Mouse (Mus musculus): ENCODE data around the gene Syt15. TPM values are rescaled to one million over a fixed set of nuclear protein-coding genes. Genes with fewer than 3 reads are reported as not detected.

The Syt15 gene
- under 1 TPM; 0.71 to 0.96 TPM for total RNA-seq (2021)

DNA sequence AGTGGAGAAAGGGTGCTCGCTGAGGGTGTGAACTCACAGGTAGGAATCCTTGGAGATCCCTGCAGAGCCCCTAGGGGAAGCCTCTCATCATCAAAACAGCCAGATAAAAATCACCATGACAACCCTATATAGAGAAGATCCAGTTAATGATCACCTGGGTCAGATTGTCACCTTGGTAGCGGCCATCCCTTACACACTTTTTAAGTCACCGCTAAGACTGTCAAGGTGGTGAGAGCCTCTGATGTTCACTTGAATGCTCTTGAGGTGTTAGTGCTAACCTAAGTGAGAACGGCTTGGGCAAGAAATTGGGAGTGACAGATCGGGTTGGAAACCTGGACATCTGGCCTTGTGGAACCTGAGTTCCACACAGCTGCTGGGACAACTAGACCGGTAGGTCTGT lies at the start of gene Syt15:
TSS of gene Syt15 (plus strand) at position 301 of the 400 bp plus-strand sequence.
- DNase-seq (ENCODE audit: low spot score in 2 of 2), result no peak
- intact Hi-C loops (cut with DNase I), result no loop called here

DNA sequence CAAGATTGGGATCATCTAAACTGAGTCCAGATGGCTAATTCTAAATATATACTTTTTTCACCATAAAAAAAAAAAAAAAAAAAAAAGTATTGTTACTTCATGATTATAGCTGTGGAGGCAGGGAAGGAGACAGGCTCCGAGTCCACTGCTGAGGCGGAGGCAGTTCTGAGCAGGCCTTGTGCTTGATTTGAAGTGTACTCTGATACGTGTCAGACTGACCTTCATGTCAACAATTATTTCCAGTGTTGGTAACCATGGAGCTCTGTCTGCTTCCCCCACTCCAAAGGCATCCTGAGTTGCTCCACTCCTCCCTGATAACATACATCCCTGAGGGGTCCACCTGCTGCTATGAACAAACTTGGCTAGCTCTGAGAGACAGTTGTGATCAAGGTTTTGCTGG lies 48.3 kb upstream of the Syt15 start:
- no peak for DNase-seq (ENCODE audit: low spot score in 2 of 2)

DNA sequence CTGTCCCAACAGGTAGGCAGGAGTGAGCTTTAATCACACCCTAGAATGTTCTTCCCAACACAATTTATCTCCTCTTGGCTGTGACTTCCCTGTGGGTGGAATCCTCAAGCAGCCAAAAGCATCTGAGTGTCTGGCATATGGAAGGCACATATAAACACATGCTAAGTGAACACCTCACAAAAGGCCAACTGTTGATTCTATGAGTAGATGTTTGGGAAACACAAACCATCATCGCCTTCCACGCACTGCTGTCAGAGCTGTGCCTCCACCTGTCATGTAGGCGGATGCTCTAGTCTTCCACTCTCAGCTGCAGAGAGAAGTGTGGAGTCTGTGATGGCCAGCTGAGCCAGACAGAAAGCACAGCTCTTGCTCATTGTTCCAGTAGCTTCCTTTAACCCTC lies 40.0 kb upstream of the Syt15 start:
- peak; percentile 73 to 96 for DNase-seq (ENCODE audit: low spot score in 2 of 2)
- intact Hi-C loops (cut with DNase I), result no loop called here

More for the DNA sequence above, 48.3 kb upstream of the Syt15 start:
- intact Hi-C loops (cut with DNase I), result no loop called here

- DNase-seq (ENCODE audit: low spot score in 2 of 2), result no peak
- intact Hi-C loops (cut with DNase I), result no loop called here
These were observed 36.3 kb upstream of the Syt15 start for GRCm38 (mm10) chr14:34183101-34183500.

DNA sequence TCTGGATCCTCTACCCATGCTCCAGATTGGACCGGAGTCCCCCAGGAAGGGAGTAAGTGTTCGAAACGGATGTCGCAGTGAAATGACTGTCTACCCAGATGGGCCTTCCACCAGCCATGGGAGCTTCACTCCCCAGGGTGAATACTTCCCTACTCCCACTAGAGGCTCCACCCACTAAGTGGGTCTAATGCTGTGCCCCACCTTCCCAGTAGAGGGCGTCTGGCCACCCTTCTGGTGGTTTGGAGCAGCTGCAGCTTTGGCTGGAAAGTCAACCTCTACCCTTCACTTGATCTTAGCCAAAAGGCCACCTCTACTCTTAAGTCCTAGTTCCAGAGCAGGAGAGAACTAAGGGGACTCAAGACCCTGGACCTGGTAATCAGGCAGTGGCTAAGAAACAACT lies 30.8 kb upstream of the Syt15 start:
- peak in 1 of 2 experiments; percentile 13 for DNase-seq (ENCODE audit: low spot score in 2 of 2)
- intact Hi-C loops (cut with DNase I), result loop anchor here (2.0 kb wide), 1 partner anchor 46 kb away; no protein-coding TSS in a partner anchor

- DNase-seq (ENCODE audit: low spot score in 2 of 2), result no peak
- intact Hi-C loops (cut with DNase I), result no loop called here
These were observed 29.0 kb upstream of the Syt15 start for GRCm38 (mm10) chr14:34190361-34190760.

DNA sequence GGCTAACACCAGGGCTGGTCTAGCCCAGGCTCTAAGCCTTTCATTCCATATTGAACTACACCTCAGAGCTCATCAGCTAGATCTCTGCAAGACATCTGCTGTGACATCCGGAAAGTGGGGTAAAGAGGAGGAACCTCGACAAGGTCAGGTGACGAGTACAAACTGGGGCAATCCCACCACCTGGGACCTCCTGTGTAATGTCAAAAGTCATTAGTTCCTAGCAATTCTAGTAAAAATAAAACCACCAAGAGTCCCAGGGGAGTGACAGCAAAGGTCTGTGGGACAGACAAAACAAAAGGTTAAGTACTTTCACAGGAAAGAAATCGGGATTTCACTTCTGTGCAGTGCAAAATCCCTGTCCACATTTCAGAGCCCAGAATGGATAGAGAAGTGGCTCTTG lies 25.5 kb upstream of the Syt15 start:
- intact Hi-C loops (cut with DNase I), result no loop called here
- DNase-seq (ENCODE audit: low spot score in 2 of 2), result no peak

DNA sequence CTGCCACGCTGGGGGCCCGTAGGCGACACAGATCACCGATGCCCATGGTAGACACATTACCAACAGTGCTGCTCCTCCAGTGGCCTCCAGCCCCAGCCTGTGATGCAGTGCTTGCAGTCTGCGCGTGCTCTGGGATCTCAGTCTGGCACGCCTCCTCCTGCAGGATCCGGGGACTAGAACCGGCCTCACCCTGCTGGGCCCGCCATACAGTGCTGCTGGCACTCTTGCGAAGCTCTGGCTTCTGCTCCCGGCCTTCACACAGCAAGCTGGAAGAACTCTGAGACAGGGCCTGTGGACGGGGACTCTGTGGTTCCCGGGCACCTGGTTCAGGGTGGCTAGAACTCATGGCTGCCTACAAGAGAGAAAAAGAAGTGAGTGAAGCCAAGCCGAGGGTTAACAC lies 23.9 kb upstream of the Syt15 start:
- no peak for DNase-seq (ENCODE audit: low spot score in 2 of 2)
- intact Hi-C loops (cut with DNase I), result no loop called here

- no peak for DNase-seq (ENCODE audit: low spot score in 2 of 2)
- intact Hi-C loops (cut with DNase I), result no loop called here
These were observed 22.7 kb upstream of the Syt15 start for GRCm38 (mm10) chr14:34196706-34197105.

- no peak for DNase-seq (ENCODE audit: low spot score in 2 of 2)
- intact Hi-C loops (cut with DNase I), result no loop called here
These were observed 18.6 kb upstream of the Syt15 start for GRCm38 (mm10) chr14:34200738-34201230.

- DNase-seq (ENCODE audit: low spot score in 2 of 2), result peak in 1 of 2 experiments; percentile 11
These were observed 18.0 kb upstream of the Syt15 start, which contains the start of gene Gprin2 for GRCm38 (mm10) chr14:34201231-34202035. Gene Gprin2, minus strand, starts transcription at chr14:34201653.

DNA sequence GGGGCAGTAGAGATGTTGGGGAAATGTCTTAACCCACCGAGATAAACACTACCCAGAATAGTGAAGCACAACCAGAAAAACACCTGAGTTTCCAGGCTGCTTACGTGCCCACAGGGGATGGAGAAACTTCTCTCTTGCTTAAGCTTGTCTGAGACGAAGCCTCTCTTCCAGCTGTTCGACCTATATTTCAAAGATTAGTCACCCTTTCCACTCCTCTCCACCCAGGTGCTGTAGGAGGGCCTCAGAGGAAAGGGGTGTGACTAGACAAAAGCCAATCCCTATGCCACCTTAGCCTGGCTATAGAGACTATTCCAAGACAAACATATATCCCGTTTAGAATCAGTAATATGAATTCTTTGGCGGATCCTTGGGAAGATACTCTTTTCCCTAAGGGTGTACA lies 11.4 kb upstream of the Syt15 start:
- intact Hi-C loops (cut with DNase I), result loop anchor here (5.0 kb wide), 1 partner anchor 126 kb away; no protein-coding TSS in a partner anchor
- no peak for DNase-seq (ENCODE audit: low spot score in 2 of 2)

More at GRCm38 (mm10) chr14:34201231-34202035, 18.0 kb upstream of the Syt15 start, which contains the start of gene Gprin2:
- intact Hi-C loops (cut with DNase I), result no loop called here

DNA sequence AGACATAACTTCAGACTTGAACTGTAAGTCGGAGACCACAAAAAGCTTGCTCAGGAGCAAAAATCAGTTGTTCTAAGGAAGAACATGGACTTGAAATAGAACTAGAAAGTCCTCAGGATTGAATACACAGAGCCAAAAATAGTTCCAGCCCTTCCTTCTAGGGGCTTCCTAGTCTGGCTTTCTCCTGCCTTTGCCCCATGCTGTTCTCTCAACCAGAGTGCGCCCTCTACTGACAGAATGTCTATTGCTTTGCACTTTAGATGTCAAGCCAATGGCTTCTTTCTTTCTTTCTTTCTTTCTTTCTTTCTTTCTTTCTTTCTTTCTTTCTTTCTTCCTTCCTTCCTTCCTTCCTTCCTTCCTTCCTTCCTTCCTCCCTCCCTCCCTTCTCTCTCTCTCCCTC lies 10.7 kb upstream of the Syt15 start:
- DNase-seq (ENCODE audit: low spot score in 2 of 2), result peak; percentile 50 to 52
- intact Hi-C loops (cut with DNase I), result loop anchor here (5.0 kb wide), 1 partner anchor 126 kb away; no protein-coding TSS in a partner anchor

- intact Hi-C loops (cut with DNase I), result loop anchor here (5.0 kb wide), 1 partner anchor 127 kb away; no protein-coding TSS in a partner anchor
- DNase-seq (ENCODE audit: low spot score in 2 of 2), result no peak
These were observed 10.3 kb upstream of the Syt15 start for GRCm38 (mm10) chr14:34209080-34209479.

DNA sequence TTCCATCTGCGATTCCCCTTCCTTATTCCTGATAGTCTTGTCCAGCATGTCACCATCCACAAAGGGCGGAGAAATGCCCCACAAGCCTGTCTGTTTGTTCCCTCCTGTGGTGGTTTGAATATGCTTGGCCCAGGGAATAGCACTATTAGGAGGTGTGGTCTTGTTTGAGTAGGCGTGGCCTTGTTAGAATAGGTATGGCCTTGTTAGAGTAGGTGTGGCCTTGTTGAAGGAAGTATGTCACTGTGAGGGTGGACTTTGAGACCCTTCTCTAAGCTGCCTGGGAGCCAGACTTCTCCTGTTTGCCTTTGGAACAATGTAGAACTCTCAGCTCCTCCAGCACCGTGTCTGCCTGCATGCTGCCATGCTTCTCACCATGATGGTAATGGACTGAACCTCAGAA lies 9.5 kb upstream of the Syt15 start:
- DNase-seq (ENCODE audit: low spot score in 2 of 2), result no peak
- intact Hi-C loops (cut with DNase I), result loop anchor here (5.0 kb wide), 1 partner anchor 128 kb away; no protein-coding TSS in a partner anchor

- no peak for DNase-seq (ENCODE audit: low spot score in 2 of 2)
- intact Hi-C loops (cut with DNase I), result no loop called here
These were observed 3.8 kb upstream of the Syt15 start for GRCm38 (mm10) chr14:34215451-34216127.

DNA sequence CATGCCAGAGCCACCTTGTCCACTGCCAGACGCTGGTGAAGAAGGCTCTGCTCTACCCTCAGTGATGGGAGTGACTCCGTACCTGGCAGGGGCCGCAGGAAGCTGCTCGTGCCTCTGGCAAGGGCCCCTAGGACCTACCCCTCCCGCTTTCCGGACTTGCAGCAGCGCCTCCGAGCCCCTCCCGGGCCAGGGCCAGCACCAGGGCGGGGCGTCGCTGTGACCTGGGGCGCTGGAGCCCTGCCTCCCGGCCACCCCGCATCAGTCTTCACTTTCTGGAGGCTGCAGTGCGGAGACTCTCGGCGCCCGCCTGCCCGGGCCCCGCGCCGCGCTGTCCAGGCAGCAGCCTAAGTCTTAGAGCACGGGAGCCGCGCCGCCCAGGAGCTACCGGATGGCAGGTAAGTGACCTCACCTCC lies 397 bp downstream of the Syt15 start:
- no peak for DNase-seq (ENCODE audit: low spot score in 2 of 2)
- intact Hi-C loops (cut with DNase I), result no loop called here

DNA sequence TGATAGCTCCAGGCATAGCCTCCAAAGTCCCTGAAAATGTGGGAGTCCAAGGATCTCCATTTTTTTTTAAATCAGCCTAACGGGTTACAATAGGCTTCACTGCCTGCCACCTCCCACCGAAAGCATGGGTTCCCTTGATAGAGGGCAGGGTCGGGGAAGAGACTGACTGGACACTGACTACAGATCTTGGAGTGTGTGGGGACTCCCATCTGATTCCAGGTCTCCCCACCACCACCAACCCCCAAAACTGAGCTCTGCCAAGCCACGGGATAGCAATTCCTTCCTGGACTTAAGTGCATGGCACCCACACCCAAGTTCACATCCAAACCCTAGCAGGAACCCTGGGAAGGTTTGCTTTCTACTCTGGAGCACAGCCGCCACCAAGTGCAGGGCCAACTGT lies 1.0 kb downstream of the Syt15 start:
- no peak for DNase-seq (ENCODE audit: low spot score in 2 of 2)
- intact Hi-C loops (cut with DNase I), result no loop called here

- DNase-seq (ENCODE audit: low spot score in 2 of 2), result no peak
- intact Hi-C loops (cut with DNase I), result no loop called here
These were observed 2.2 kb downstream of the Syt15 start for GRCm38 (mm10) chr14:34221416-34222077.

DNA sequence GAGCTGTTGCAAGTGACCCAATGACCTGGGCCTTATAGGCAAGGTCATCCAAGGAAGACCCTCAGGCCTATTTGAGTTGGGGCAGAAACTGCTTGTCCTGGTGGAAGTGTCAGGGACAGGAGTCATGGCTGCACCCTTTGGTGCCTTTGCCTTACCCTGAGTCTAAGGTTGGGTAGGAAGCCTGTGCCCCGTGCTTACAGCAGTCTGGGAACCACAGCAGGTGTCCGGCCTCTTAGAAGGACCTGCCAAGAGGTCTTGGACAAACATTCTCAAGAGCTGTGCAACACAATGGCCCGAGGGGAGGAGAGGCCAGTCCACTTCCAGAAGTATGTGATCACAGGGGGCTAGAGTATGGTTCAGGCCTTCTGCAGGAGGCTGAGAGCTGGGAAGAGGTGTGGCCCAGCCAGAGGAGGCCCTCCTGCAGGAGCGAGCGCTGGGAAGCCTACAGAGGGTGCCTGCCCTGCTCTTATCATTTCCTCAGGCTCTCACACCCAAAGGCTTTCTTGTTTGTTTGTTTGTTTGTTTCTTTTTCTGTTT lies 4.0 kb downstream of the Syt15 start:
- no peak for DNase-seq (ENCODE audit: low spot score in 2 of 2)
- intact Hi-C loops (cut with DNase I), result no loop called here

Data from left cerebral cortex, postnatal 25 days (tissue).